Mouse (Mus musculus) embryo, embryonic 11.5 days (tissue): Measurements from ENCODE around the gene 9930021J03Rik.
A peak's percentile ranks its signal among the peaks of the same experiment; 100 is the strongest.

Experiments
- DNase-seq: peaks from one replicate; pipeline ENCODE4 v3.0.0-alpha.2; 2012; ENCODE audit warnings: low read depth, low spot score

9930021J03Rik gene

GRCm38 (mm10) chr19:29805917-29806785, at the start of gene 9930021J03Rik:
TSS of gene 9930021J03Rik (minus strand) at chr19:29805989.
- DNase-seq: peak; percentile 99

- no peak for DNase-seq
Observed at GRCm38 (mm10) chr19:29853711-29854110, 47.9 kb upstream of the 9930021J03Rik start.

GRCm38 (mm10) chr19:29851036-29851690, 45.4 kb upstream of the 9930021J03Rik start:
- no peak for DNase-seq

GRCm38 (mm10) chr19:29849924-29850551, 44.2 kb upstream of the 9930021J03Rik start:
- DNase-seq: no peak

GRCm38 (mm10) chr19:29844036-29844661, 38.4 kb upstream of the 9930021J03Rik start:
- no peak for DNase-seq

GRCm38 (mm10) chr19:29843641-29844035, 37.8 kb upstream of the 9930021J03Rik start:
- DNase-seq: no peak

GRCm38 (mm10) chr19:29842973-29843372, 37.2 kb upstream of the 9930021J03Rik start:
- DNase-seq: no peak

- no peak for DNase-seq
Observed at GRCm38 (mm10) chr19:29840642-29841041, 34.9 kb upstream of the 9930021J03Rik start.

- no peak for DNase-seq
Observed at GRCm38 (mm10) chr19:29838636-29839135, 32.9 kb upstream of the 9930021J03Rik start.

GRCm38 (mm10) chr19:29838171-29838570, 32.4 kb upstream of the 9930021J03Rik start:
- no peak for DNase-seq

GRCm38 (mm10) chr19:29835364-29836034, 29.7 kb upstream of the 9930021J03Rik start:
- no peak for DNase-seq

GRCm38 (mm10) chr19:29830911-29831310, 25.1 kb upstream of the 9930021J03Rik start:
- no peak for DNase-seq

- no peak for DNase-seq
Observed at GRCm38 (mm10) chr19:29828558-29828957, 22.8 kb upstream of the 9930021J03Rik start.

- DNase-seq: no peak
Observed at GRCm38 (mm10) chr19:29826686-29827085, 20.9 kb upstream of the 9930021J03Rik start.

GRCm38 (mm10) chr19:29825003-29825402, 19.2 kb upstream of the 9930021J03Rik start:
- no peak for DNase-seq

- DNase-seq: peak; percentile 45
Observed at GRCm38 (mm10) chr19:29824034-29824700, 18.4 kb upstream of the 9930021J03Rik start.

- DNase-seq: no peak
Observed at GRCm38 (mm10) chr19:29823456-29824010, 17.7 kb upstream of the 9930021J03Rik start.

GRCm38 (mm10) chr19:29820966-29821365, 15.2 kb upstream of the 9930021J03Rik start:
- DNase-seq: peak; percentile 46

- DNase-seq: peak; percentile 73
Observed at GRCm38 (mm10) chr19:29812581-29813460, 7.0 kb upstream of the 9930021J03Rik start, which contains the start of gene Ranbp6. TSS of gene Ranbp6 (minus strand) at chr19:29812974.
